Mouse (Mus musculus) natural killer cell, adult 2 months (primary cell): Measurements from ENCODE around the gene Casp7.

Experiments
- DNase-seq, 2 experiments: peaks; one replicate each; pipeline ENCODE4 v3.0.0; 2022; ENCODE audit warnings: low spot score in 2 of 2

The Casp7 gene

GRCm38 (mm10) chr19:56470286-56471020 lies 73.5 kb downstream of the Casp7 start:
- no peak for DNase-seq

DNA sequence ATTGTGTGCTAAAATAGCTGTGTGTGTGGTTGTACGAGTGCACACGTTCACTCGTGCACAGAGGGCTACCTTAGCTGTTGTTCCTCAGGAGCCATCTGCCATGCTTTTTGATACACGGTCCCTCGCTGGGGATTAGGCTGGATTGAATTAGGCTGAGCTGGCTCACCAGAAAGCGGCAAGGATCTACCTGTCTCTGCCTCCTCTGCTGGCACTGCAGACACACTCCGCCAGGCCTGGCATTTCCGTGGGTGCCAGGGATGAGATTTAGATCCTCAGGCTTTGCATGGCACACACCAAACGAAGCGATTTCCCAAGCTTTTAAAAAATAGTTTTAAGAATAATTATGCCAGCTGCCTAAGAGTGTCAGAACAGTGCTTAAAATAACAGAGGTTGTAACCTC lies 75.0 kb downstream of the Casp7 start:
- DNase-seq, result no peak

DNA sequence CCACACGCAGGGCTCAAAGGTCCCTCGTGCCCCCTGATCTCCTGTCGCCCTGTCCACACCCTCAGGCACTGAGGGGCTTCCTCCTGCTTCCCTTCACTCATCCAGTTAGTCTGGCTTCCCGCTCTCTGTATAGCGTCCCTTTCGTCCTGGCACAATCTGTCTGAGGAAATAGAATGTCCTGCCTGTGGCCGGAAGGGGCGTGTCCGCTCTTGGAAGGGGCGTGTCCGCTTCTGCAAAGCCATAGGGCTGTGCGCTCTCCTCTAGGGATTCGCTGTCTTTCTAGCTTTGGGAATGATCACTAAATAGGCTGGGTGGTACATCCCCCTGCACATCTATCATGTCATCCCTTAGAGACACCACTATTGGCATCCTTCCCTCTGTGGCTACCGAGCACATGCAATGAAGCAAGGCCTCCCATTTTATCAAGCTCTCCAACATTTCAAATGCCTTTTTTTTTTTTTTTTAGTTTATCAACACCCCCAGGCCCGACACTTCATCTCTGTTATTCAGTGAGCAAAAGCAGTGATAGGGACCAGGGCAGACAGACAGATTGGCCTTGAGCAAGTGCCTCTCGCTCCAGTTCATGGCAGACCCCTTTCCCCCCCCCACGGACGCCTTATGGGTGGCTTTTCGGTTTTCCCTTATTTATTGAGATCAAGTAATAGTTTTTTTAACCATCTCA lies 78.1 kb downstream of the Casp7 start:
- no peak for DNase-seq

DNA sequence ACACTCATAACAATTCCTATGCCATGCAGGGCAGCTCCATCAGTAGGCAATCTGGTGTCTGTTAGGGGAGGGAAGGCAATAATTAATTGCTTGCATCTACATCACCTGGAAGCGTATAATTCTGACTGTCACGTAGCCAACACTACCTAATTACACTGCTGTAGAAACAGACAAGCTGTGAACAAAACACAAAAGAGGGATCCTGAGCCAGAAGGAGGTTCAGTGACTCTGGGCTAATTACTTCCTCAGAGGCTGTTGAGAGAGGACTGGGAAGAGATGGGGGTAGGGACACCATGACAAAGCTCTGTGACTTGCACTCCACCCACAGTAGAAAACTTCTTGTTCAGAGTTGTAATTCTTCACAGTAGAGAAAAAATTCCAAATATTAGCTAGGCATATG lies 79.6 kb downstream of the Casp7 start:
- DNase-seq, result no peak

- no peak for DNase-seq
Observed at GRCm38 (mm10) chr19:56477253-56477652, 80.3 kb downstream of the Casp7 start.

DNA sequence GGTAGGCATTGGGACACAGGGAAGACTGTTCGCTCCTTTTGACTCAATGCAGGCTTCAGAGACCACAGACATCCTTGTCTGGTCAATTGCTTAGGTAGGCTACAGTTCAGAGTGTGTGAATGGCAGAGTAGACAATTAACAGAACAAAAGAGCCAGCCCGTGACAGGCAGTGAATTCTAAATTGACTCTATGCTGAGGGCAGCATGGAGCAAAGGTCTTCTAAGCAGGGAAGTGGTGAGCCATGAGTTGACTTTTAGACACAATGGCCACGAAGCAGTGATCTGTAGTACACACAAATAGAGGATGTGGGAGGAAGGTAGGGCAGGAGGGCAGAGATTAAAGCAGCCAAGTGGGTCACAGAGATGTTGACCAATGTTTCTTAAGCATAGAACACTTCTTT lies 80.9 kb downstream of the Casp7 start:
- no peak for DNase-seq

DNA sequence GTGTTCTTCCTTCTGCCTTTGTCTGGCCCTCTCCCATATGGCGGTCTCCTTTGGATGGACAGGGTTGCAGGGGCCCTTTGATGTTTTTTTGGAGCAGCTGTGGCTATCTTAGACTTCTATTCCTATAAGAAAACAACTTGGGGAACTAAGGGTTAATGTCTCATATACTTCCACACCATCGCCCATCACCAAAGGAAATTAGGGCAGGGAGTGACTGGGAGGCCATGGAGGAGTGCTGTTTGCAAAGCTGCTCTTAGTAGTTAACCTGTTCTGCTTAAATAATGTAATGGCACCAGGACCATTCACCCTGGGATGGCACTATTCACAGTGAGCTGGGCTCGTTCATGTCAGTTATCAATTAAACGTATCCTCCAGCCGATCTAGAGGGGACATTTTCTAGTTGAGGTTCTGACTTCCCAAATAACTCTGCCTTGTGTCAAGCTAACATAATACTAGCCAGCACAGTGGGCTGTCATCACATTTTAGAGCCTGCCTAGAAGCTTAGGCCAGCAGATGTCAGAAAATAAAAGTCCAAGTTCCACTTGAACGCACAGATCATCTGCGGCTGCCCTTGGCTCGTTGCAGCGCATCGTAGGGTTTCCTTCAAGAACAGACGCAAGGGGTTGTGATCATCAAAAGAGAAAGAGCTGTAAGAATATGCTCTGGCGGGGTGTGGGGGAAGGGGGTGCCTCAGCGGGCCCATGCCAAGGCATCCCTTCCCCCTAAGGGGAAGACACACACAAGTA lies 87.9 kb downstream of the Casp7 start:
- no peak for DNase-seq

DNA sequence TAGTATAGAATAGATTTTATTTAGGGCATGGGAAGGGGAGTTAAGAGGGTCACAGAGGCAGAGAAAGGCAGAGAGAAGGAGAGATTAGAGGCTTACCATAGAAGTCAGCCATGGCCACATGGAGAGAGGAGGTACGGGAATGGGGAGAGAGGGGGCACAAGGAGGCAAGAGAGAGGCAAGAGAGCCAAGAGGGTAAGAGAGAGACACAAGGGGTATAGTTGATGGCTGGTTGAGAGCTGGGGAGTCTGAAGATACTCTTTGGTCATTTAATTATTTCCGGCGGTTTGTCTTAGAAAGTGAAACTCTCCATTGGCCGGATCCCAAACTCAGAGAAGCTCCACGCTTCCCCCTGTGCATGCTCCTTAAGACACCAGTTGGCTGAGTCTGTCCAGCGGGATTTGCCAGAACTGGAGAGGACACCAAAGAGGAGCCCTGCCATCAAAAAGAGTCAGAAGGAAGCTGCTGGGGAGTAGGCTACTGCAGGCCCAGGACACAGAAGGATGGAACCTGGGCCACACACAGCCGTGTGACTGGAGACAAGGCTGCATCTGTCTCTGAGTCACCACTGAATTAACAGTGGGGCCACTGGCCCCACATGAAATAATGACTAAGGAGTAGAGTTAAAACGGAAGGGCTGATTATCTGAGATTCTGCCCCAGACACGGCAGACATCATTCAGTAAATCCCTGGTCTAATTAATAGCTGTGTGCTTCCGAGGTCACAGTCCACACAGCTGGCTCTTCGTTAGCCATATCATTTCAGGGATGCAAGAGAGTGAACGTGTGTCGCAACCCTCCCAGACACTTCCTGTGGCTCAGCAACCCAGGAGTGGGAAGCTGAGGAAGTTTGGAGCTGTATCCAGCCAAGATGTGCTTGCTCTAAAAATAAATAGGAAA lies 88.7 kb downstream of the Casp7 start:
- DNase-seq, result no peak

GRCm38 (mm10) chr19:56486926-56487325 lies 90.0 kb downstream of the Casp7 start:
- no peak for DNase-seq

DNA sequence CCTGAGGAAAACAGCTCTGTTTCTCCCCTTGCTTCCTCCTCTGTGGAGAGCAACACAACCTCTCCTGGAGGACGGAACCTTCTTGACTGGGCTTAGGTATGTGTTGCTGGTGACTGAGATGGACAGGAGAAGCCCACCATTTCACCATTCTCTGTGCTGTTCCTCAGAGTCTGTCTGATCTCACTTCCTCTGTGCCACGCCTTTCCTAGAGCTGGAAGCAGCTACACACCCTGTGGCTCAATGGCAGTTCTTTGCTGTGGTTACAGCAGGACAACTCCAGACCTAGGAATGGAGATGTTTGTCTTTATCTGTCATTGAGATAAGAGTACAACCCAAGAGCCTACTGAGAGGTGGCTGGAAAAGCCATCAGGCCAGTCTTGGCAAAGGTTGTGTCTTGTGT lies 90.4 kb downstream of the Casp7 start:
- no peak for DNase-seq

DNA sequence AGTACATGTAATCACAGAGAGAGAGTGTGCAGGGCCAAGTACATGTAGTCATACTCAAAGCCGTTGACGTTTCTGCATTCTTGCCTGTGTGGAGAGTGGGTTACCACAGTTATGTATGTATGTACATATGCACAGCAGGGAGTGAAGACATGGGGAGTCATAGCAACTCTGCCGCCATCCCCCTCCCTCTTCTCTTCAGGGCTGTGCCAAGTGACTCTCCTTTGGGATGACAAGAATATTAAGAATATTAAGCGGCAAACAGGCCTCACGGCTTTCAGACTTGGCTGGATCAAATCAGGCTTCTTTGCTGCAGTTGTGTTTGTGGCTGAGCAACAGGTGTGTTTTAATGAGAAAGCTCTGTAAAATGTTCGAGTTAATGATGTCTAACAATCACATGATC lies 92.7 kb downstream of the Casp7 start:
- DNase-seq, result no peak
